Mouse (Mus musculus) embryo, embryonic 10.5 days (tissue): ENCODE data around the gene Os9.
A peak's percentile ranks its signal among the peaks of the same experiment; 100 is the strongest.
"Not testable (repeated sequence)": the region's sequence is repeated elsewhere in the genome, so short reads cannot be mapped to it uniquely, and the experiment has no call there.

Experiments
- DNase-seq: peaks from one replicate; pipeline ENCODE4 v3.0.0-alpha.2; 2015; ENCODE audit warnings: low spot score

Gene Os9

DNA sequence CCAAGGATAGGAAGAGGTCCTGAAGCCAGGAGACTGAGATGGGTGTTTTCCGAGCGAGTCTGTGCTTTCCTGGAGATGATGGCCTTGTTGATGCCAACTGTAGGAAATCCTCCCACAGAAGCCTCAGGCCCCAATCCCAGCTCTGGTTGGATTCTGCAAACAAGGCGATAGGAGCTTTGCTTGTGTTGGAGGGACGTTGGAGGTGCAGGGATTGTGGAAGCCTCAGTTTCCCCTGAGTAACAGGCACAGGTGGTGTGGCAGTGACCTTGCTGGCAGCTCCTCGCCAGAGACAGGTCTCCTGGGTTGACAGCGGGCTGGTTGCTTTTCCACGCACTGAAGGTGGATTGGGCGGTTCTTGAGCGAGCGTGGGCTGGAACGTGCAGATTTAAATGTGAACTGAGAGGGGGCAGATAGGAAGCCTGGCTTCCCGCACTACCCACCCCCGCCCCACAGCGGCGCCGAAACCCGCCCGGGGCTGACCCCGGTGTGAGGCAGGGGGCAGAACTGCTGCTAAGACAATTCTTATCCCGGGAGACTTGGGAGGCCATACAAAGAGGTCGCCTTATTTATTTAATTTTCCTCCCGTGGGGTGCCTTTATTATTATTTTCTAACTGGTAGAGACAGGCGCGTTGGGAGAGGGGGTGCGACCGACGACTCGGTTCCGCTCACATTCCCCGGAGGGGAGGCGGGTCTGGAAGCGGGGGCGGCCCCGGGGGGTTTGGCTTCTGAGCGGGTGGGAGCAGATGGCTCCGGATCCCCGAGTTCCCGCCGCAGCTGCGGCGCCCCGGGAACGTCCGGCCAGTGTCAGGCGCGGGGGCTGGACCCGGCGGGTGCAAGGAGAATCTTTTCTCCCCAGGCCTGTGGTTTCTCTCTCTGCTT lies 39.8 kb downstream of the Os9 start:
- peak; percentile 30 for DNase-seq

DNA sequence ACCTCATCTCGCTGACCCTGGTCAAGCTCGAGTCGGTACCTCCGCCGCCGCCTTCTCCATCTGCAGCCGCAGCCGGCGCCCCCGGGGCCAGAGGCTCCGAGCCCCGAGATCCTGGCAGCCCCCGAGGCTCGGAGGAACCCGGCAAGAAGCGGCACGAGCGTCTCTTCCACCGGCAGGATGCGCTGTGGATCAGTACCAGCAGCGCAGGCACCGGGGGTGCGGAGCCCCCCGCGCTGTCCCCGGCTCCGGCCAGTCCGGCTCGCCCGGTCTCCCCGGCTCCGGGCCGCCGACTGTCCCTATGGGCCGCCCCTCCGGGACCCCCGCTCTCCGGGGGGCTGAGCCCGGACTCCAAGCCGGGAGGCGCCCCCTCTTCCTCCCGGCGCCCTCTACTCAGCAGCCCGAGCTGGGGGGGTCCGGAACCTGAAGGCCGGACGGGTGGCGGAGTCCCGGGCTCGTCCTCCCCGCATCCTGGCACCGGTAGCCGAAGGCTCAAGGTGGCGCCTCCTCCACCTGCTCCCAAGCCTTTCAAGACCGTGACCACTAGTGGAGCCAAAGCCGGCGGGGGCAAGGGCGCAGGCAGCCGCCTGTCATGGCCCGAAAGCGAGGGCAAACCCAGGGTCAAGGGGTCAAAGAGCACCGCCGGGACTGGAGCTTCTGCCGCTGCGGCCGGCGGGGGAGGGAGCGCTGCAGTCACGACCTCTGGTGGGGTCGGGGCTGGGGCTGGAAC lies 41.1 kb downstream of the Os9 start:
- peak; percentile 46 for DNase-seq

DNA sequence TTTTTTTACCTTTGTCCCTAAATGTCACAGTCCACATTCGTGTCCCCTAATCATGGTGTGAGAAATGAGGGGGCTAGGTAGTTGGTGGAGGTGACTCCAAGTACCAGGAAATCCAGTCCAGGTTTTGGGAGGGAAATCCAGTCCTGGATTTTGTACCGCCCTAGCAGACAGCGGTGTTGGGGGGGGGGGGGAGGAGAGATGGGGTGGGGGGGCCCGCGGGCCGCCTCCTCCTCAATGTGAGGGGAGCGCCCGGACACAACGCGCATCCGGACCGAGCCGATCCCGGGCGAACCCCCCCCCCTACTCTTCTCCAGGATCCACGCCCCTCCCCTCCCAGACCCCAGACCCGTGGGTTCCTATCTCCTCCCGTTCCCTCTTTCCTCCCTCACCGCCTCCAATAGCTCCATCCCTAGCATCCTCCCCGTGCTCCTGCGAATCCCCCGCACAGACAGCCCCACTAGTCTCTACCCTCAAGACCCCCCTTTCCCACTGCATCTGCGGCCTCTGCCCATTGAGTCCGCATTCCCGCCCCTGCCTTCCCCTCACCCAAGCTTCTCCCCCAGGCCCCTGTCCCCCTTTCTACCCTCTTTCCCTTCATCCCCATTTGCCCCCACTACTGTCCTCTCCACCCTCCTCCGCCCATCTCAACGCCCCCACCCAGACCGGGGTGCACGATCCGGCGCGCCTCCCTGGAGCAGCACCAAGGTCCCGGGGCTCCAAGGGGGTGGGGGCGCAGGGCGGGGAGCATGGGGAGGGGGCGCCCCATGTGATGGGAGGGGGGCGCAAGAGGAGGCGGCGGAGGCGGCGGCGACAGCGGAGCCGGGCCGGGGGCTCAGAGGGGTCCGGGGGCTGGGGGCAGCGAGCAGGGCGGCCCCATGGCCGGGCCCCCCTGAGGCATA lies 42.0 kb downstream of the Os9 start:
- DNase-seq, result peak; percentile 78

DNA sequence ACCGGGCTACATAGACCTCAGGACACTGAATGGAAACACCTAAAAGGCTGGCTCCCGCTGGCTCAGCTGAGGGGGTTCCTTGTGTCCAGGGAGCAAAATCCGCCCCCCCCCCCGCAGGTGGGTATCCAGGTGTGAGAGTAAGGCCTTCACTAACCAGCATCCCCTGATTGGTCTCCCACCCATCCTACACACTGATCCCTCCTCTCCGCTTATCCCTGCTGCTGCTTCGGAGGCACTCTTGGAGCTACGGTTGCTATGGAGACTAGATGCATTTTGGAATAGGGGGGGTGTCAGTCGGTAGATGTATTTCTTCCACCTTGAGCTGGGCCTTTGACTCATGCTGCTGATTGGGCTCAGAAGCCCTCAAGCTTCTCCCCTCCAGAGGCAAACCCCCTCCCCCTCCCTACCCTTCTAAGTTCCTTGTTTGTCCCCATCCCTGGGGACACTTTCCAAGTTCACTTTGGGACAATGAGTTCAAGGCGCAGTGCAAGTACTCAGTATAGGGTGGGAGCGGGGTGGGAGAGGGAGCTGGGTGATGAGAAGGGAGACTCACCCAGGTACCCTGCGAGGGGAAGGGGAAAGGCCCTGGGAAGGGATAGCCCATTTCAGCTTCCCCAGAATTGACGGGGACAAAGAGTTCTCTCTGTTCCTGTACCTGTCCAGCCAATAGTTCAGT lies 42.8 kb downstream of the Os9 start:
- DNase-seq, result no peak

DNA sequence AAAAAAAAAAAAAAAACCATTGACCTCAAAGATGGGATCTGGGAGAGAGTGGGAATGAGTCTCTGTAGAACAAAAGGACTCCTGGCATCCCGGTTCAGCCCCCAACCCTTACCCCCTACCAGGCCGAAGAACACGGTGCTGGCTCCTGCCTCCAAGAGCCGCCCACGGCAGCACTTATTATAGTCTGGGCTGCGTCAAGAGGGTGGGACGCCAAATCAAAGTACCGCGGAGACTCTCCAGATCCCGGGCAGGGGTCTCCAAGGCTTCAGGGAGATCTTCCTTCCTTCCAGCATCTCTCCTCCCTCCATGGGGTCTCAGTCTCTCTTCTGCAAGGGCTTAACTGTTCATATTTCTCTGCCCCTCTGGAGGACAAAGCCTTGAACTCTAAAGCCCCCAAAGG lies 43.4 kb downstream of the Os9 start:
- no peak for DNase-seq

DNA sequence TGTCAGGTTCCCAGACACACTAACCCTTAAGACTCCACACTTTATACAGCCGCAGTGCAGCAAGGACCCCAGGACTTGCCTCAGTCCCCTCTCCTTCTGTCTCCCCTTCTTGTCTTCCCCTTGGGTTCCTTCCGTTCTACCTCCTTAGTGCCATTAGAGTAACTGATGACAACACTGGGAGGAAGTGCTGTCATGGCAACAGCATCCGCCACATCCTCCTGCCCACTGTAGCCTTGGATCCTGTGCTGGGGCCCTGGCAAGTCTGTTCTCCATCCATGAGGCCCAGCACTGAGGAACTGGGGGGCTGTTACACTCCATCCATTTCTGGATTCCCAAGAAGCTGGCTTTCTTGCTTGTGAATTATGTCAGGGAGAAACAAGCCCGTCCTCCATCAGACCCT lies 44.8 kb downstream of the Os9 start:
- no peak for DNase-seq

DNA sequence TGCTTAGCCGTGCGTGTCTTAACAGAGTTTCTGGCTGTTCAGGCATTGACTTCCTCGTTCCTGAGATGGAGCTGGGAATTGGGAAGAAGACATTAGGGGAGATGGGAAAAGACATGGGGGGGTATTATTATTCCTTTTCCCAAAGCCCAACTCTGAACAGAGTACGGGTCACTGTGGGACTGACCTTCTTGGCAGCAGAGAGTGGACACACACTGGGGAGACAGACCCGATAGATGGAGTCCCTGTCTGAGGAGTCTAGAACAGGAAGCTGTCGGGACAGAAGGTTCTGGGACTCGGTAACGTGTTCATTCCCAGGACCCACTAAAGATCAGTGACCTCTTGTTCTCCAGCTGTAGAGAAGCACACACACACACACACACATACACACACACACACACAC lies 45.3 kb downstream of the Os9 start:
- DNase-seq, result no peak

DNA sequence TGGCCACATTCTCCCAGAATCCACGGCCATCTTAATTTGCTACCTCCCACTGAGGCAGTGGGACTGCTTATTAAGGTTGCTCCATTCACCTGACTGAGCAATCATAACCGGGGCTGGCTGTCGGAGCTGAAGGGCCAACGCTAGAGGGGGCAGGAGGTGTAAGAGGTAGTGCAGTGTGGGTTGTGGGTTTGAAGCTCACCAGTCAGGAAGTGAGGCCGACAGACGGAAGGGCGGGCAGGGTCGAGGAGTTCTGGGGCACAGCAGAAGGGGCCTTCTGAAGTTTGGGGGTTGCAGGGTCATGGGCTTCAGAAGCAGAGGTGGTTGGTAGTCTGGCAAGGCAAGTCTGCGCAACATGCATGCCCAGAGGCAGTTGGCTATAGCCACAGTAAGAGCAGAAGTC lies 45.9 kb downstream of the Os9 start, which contains the start of gene Agap2:
Agap2 (plus strand) TSS at position 205 of the 400 bp plus-strand sequence.
- DNase-seq, result no peak

DNA sequence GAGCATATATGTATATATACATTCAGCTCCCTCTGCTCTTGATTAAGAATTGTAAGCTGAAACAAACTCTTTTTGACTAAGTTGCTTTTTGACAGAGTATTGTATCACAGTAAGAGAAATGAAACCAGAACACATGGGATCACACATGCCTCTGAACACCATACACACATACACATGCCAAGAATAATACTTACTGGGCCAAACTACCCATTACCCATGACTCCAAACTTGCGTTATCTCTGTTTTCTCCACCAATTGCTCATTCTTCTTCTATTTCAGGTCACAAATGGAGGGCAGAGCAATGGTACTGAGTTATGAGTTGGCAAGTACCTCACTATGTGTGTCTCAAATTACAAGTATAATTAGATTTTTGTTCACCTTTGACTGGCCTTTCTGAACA lies 47.0 kb downstream of the Os9 start:
- no peak for DNase-seq

DNA sequence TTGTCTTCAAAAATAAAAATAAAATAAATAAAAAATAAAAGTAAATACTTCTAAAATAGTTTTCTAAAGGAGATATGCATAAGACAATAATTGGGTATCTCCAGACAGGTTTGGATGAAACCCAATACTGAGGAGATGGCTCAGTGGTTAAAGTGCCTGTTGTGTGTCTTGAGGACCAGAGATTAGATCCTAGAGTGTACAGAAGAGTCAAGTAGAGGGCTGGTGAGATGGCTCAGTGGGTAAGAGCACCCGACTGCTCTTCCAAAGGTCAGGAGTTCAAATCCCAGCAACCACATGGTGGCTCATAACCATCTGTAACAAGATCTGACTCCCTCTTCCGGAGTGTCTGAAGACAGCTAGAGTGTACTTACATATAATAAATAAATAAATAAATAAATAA lies 48.0 kb downstream of the Os9 start:
- DNase-seq, result not testable (repeated sequence)

DNA sequence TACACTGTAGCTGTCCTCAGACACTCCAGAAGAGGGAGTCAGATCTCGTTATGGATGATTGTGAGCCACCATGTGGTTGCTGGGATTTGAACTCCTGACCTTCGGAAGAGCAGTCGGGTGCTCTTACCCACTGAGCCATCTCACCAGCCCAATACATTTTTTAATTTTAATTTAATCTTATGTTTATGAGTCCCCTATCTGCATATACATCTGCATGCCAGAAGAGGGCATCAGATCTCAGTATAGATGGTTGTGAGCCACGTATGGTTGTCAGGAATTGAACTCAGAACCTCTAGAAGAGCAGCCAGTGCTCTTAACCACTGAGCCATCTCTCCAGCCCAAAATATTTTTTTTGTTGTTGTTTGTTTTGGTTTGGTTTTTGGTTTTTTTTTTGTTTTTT lies 48.7 kb downstream of the Os9 start:
- not testable (repeated sequence) for DNase-seq

DNA sequence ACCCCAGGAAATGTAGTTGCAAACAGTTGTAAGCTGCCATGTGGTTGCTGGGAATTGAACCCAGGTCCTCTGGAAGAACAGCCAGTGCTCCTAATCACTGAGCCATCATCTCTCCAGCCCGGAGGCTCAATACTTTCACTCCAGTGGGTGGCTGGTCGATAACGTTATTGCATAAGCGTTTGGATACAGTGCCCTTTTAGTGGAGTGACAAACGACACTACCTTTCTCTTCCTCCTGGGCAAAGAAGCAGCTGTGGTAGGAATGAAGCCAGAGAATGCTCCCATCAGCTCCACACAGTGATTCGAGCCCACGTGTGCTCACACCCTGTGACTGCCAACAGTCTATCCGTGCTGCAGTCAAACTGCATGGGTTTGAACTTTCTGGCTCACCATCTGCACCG lies 49.7 kb downstream of the Os9 start:
- no peak for DNase-seq

DNA sequence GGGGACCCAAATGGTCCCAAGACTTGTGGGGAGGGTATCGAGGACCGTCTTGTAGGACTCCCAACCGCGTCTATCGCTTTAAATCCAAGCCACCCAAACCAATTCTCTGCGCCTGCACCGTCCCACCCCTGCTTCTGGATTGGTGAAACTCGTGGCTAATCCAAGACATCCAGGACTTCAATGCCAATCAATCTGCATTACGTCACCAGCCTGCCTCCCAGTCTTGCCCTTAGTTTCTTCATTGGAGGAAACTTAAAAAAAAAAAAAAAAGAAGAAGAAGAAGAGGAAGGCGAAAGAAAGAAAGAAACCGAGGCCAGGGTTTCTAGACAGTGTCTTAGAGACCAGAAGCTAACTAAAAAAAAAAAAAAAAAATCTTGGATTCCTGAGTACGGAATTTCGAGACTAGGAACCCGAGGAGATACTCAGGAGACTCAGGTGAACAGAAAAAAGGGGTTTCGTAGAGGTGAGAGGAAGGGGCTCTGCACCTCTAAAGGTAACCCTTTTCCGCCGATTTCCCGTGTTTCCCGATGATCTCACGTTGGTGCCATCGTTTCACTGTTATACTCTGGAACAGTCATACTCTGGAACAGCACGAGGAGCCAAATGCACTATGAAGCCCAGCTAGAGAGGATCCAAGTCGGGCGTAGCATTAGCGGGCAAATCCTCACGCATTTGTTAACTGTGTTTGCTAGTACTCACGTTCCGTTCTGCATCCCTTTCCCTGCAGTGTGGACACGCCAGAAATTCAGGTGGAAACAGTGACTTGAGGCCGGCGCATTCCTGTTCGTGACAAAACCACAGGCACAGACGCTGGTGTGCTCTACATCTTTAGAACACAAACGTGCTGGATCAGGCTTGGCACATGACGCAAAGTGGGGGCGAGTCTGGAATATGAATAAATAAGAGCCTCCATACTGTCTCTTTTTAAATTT lies 50.5 kb downstream of the Os9 start, which contains the start of gene Tspan31:
Tspan31 (minus strand) TSS at position 75 of the 932 bp plus-strand sequence.
- peak; percentile 98 for DNase-seq

DNA sequence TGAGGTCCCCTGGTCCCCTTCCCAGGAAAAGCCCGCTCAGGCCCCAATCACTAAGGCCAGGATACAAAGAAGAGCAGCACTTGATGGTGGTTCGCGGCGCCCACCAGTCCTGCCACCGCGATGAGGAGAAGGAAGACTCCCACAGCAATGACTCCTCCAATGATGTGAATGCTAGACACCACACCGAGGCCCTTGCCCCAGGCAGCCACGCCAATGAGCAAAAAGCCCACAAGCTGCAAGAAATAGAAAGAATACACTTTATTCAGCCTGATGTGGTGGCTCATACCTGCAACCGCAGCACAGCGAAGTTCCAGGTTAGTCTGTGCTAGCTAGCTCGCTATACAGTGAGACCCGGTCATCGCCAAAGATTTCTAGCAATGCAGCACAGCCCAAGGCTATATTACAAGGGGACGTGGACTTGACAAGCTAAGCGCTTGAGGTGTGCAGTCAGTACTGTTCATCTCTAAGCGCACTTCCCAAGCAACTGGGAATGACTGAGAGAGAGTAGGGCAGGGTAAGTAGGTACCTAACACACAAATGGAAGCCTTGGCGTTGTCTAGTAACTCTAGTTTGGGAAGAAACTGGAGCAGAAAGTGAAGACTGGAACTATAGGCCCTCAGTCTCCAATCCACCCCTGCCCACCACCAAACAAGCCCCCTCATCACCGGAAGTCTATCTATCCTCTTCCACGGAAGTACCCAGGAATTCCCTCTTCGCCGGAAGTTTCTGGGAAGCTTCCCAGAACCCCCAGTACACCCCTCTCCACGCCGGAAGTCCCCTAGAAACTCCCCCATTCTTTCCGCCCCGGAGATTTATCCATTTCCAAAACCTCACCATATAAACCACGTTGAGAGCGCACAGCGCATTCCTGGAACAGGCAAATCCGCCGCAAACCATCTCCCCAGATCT lies 51.4 kb downstream of the Os9 start:
- DNase-seq, result peak; percentile 86

DNA sequence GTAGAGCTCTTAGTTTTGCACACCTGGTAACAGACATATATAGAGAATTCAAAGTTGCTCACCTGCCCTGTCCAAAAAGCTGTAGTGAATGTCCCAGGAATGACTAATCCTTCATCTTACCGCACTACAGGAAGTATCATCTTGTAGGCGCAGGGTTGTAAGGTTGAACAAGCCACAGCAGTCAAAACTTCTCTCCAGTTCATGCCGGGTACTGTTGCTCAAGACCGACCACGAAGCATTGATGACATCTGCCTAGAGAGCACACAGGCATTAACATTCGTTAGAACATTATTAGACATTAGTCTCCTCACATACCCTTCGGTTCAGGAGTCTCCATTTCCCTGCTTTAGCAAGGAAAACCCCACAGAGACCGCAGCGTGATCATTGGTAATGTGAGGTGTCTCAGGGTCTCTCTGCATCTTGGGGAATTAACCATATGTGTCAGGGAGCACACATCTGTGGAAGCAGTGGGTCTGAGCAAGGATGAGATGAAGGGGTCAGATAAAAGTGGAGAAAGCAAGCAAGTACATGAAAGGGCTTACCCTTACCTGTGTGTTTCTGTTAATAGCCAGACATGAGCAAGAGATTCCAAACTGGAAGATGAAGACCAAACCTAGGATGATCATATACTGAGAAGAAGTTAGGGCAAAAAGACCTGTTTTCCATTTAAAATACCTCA lies 52.4 kb downstream of the Os9 start:
- peak; percentile 13 for DNase-seq

DNA sequence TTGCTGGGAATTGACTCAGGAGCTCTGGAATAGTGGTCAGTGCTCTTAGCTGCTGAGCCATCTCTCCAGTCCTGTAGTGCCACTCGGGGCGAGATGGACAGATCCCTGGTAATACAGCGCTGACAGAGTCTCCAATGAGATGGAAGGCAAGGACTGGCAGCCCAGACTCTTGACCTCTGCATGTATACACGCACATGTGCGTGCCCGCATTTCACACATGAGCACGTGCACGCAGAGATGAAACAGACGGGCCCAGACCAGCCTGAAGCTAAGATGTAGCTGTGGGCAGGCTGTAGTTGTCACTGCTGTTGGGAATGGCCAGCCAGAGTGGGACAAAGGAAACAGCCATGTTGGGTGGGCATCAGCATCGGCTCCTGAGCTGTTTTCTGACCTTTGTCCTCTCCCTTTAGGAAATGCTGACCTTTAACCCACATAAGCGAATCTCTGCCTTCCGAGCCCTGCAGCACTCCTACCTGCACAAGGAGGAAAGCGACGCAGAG lies 54.4 kb downstream of the Os9 start:
- no peak for DNase-seq

DNA sequence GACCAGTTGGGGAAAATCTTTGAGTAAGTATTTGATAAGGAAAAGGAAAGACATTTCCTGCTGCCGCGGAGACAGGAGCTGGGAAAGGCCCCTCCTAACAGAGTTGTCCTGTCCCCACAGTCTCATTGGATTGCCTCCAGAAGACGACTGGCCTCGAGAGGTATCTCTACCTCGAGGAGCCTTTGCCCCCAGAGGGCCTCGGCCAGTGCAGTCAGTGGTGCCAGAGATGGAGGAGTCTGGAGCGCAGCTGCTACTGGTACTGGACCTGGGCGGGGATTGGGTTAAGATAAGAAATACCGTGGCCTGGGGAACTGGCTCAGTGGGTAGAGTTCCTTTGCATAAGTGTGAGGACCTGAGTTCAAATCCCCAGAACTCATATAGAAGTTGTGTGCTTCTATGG lies 55.0 kb downstream of the Os9 start:
- DNase-seq, result no peak
